Mouse (Mus musculus) T-helper 17 cell (primary cell): Measurements from ENCODE around the gene Kremen2.

Experiments
- in situ Hi-C, 2 experiments: fragments of 300-600 bp; cut with MboI, MseI; formaldehyde crosslinking; loops; 1 replicate in 1 of 2; 2 replicates in 1 of 2; pipeline ENCODE4 v1.15.1; 2025; ENCODE audit warnings: high pct_unique_total_duplicates in 2 of 2

Gene Kremen2

GRCm38 (mm10) chr17:23745301-23746251 is at the start of gene Kremen2:
Kremen2 (minus strand) TSS chr17:23745833.
- in situ Hi-C loops: no loop called here

DNA sequence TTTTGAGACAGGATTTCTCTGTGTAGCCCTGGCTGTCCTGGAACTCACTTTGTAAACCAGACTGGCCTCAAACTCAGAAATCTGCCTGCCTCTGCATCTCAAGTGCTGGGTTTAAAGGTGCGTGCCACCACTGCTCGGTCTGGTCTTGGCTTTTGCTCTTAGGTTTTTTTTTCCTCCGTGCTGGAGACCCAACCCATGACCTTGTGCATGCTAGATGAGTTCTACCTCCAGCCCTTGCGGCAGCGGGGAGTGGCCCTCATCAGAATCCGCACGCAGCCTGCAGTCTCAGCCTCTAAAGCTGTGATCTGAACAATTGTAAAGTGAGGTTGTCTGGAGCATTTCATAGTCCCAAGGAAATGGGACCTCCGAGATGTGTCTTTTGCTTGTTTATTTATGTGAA is 49.7 kb upstream of the Kremen2 start:
- in situ Hi-C loops: no loop called here

GRCm38 (mm10) chr17:23791079-23791357 is 45.4 kb upstream of the Kremen2 start:
- in situ Hi-C loops: no loop called here

GRCm38 (mm10) chr17:23790269-23791078 is 44.8 kb upstream of the Kremen2 start, which contains the start of gene Srrm2:
Srrm2 (plus strand) TSS chr17:23790532.
- in situ Hi-C loops: no loop called here

- in situ Hi-C loops: no loop called here
Measured at GRCm38 (mm10) chr17:23789749-23790268, 44.2 kb upstream of the Kremen2 start.

GRCm38 (mm10) chr17:23788973-23789372 is 43.3 kb upstream of the Kremen2 start:
- in situ Hi-C loops: no loop called here

DNA sequence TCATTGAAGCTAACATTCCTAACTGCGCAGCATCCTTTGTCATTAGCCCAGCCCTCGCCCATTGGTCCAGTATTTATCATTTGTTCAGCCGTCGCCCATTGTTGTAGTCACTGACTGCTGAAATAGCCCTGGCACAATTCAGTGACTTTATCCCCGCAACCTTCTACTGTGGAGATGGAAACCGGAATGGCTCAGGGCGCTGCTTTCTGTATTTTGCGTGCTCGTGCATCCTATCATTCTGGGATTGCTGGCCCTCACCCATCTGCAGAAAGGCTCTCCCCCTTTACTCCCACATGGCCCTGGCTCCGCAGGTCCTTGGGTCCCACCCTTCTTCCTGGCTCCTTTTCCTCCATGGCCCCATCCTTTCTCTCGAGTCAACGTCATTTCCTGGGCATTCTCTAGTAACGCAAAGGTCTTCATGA is 40.9 kb upstream of the Kremen2 start:
- in situ Hi-C loops: no loop called here

DNA sequence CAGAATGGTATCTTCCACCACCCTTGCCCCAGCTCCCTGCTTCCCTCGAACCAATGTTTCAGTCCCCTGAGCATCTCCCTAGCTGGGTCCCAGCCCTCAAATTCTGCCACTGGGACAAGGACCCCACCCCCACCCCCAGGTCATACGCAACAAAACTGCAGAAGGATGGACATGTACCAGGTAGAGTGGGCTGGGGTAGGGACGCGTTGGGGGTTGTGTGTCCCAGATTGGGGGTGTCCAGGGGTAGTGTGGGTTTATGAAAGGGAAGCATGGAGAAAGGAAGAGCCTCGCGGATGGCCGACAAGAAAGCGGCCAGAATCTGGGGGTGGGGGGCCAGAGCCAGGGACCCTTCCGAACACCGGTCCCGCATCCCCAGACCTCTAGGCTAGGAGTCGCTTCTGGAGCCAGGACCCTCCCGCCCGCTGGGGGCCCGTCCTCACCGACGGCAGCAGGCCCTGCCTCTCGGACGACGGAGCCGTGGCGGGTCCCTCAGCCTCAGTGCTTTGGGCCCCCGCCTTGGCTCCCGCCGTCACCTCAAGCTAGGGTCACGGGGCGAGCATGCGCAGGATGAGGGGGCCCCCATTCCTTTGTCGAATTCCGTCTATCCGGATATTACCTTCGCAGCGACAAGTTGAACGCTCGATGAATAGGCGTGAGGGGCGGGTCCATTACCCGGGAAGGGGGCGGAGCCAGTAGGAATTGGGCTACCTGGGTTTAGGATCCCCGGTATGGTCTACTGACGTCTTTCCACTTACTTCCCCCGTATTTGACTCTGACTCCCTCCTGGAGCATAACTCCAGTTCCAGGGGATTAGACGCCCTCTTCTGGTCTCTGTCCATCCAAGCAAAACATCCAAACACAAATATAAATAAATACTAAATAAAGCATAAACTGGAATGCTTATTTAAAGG is 40.2 kb upstream of the Kremen2 start, which contains the start of gene Flywch2:
TSS of gene Flywch2 (minus strand) at position 521 of the 911 bp plus-strand sequence.
- in situ Hi-C loops: no loop called here

- in situ Hi-C loops: no loop called here
Measured at GRCm38 (mm10) chr17:23783352-23783751, 37.7 kb upstream of the Kremen2 start.

- in situ Hi-C loops: loop anchor here (5.0 to 10.0 kb wide), 4 partner anchors 39 to 184 kb away; partner anchors contain the start of genes Elob (in 1 of the 2), Prss32 (in 1 of the 2) and Prss41 (in 1 of the 2)
Measured at GRCm38 (mm10) chr17:23778447-23778846, 32.8 kb upstream of the Kremen2 start.

DNA sequence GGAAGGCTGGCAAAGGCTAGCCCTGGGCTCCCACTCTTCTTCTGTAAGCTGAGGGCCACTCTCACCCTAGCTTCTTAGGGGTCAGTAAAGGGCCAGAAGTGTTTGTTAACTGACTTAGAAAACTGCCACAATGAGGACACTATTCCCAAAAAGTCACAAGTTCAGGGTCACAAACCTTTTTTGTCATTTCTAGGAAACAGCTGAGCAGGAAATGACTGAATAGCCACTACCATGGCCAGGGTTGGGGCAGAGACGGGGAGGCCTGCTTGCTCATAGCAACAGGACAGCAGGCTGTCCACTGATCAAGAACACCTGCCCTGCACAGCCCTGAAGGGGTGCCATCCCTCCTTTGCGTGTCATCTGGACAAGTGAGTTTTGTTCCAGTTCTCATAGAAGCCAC is 31.5 kb upstream of the Kremen2 start:
- in situ Hi-C loops: loop anchor here (5.0 to 10.0 kb wide), 4 partner anchors 40 to 185 kb away; partner anchors contain the start of genes Elob (in 1 of the 2), Prss32 (in 1 of the 2) and Prss41 (in 1 of the 2)

GRCm38 (mm10) chr17:23776216-23776615 is 30.6 kb upstream of the Kremen2 start:
- in situ Hi-C loops: loop anchor here (5.0 to 10.0 kb wide), 4 partner anchors 41 to 186 kb away; partner anchors contain the start of genes Elob (in 1 of the 2), Prss32 (in 1 of the 2) and Prss41 (in 1 of the 2)

DNA sequence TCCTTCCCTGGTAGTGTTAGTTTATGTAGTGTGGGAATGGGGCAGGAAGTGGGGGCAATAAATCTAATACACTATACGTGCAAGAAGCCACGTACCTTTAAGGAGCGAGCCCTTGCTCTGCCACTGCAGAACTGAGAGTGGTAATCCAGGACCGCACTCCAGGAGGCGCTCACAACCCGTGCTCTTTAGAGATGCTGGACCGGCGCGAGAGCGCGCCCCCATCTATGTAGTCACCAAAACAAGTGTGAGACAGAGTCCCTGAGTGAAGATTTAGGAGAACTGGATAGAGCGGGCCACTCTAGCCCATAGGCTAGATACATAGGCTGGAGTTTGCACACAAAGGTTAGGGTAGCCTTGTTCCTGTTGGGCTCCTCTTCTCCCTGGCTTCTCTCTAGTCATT is 28.5 kb upstream of the Kremen2 start:
- in situ Hi-C loops: loop anchor here in 1 of 2 experiments (10.0 kb wide), 1 partner anchor 51 kb away; the partner anchor contains the start of gene Elob

- in situ Hi-C loops: loop anchor here in 1 of 2 experiments (10.0 kb wide), 1 partner anchor 51 kb away; the partner anchor contains the start of gene Elob
Measured at GRCm38 (mm10) chr17:23773676-23774075, 28.0 kb upstream of the Kremen2 start.

DNA sequence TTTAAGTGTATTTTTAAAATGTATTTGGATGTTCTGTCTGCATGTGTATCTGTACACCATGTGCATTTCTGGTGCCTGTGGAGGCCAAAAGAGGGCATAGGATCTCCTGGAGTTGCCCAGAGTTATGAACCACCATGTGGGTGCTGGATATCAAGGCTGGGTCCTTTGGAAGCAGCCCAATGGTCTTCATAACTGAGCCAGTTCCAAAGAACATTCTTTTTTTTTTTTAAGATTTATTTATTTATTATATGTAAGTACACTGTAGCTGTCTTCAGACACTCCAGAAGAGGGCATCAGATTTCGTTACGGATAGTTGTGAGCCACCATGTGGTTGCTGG is 26.6 kb upstream of the Kremen2 start:
- in situ Hi-C loops: loop anchor here in 1 of 2 experiments (10.0 kb wide), 1 partner anchor 53 kb away; the partner anchor contains the start of gene Elob

DNA sequence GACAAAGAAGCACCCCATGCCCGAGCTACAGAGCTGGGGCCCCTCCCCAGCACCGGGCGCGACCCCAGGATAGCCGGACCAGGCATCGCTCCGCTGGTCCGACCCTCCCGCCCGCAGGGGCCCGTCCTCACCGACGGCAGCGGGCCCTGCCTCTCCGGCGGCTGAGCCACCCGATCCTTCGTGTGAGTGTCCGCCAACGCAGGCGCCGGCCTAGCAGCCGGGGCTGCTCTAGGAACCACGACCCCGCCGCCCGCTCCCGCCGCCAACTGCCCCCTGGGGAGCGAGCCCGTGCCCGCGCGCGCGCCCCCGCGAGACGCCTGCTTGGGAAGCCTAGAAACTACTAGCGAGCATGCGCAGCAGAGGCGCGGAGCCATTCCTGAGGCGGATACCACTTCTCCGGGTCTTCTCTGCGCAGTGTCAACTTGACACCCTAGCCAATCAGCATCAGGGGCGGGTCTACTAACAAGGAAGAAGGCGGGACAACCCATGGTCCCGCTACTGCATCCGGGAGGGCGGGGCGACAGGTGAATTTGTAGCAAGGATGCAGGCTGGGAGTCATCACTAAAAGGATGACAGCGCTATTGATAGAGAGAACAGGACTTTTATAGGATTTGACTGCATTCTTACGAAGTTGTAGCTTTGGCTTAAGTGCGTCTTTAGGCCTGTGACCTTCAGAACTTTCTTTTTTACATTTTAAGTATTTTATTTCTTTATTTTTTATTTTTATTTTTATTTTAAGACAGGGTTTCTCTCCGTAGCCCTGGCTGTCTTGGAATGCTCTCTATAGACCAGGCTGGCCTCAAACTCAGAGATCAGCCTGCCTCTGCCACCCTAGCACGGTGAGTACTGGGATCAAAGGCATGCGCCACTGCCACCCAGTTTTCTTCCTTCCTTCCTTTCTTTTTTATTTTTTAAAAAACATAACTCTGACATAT is 25.9 kb upstream of the Kremen2 start, which contains the start of gene Flywch1:
TSS of gene Flywch1 (minus strand) at position 319 of the 935 bp plus-strand sequence.
- in situ Hi-C loops: loop anchor here in 1 of 2 experiments (10.0 kb wide), 1 partner anchor 53 kb away; the partner anchor contains the start of gene Elob

GRCm38 (mm10) chr17:23770896-23771283 is 25.3 kb upstream of the Kremen2 start:
- in situ Hi-C loops: loop anchor here in 1 of 2 experiments (10.0 kb wide), 1 partner anchor 54 kb away; the partner anchor contains the start of gene Elob

- in situ Hi-C loops: loop anchor here in 1 of 2 experiments (10.0 kb wide), 1 partner anchor 54 kb away; the partner anchor contains the start of gene Elob
Measured at GRCm38 (mm10) chr17:23770493-23770892, 24.9 kb upstream of the Kremen2 start.

DNA sequence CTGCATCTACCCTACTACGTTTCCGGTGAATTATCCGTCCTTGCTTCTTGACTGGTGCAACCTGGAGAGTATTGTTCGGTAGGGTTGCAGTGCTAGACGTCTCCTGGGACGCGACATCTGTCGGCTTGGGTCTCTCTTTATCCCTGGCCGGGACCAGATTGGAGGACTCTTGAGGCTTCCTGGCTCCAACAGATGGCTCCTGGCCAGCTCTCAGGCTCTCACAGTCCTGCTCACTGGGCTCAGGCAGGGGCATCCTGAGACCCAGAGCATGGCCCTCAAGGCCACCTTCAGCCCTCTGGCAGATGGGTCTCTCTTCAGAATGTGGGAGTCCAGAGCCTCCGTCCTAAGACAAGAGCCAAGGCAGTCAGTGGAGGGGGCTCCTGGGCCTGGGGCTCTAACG is 17.3 kb upstream of the Kremen2 start:
- in situ Hi-C loops: no loop called here
